Mouse (Mus musculus) kidney, adult 2 months (tissue): ENCODE results near the gene Gm1673. TPM values are rescaled to one million over a fixed set of nuclear protein-coding genes. Genes with fewer than 3 reads are reported as not detected.

ENCODE experiments used
- DNase-seq: peaks from one replicate; pipeline ENCODE4 v3.0.0; 2021
- H3K27ac ChIP-seq: fragments of 200-500 bp; 2 replicates; pipeline ENCODE4 v1.5.1; 2012; ENCODE audit warnings: low read depth, low read length, control low read depth, inconsistent platforms; ENCODE audit not compliant: insufficient read depth
- H3K27me3 ChIP-seq: fragments of 200-500 bp; replicated peaks from 2 replicates; pipeline ENCODE4 v1.6.1; 2012; ENCODE audit warnings: mild to moderate bottlenecking, moderate library complexity, low read length, inconsistent platforms; ENCODE audit not compliant: control insufficient read depth, insufficient read depth
- H3K36me3 ChIP-seq: fragments of 200-500 bp; 2 replicates; pipeline ENCODE4 v1.6.1; 2012; ENCODE audit warnings: mild to moderate bottlenecking, moderate library complexity, low read length, inconsistent platforms; ENCODE audit not compliant: control insufficient read depth, insufficient read depth
- H3K4me1 ChIP-seq: fragments of 200-500 bp; 2 replicates; pipeline ENCODE4 v1.6.1; 2011; ENCODE audit warnings: low read length; ENCODE audit not compliant: control insufficient read depth, insufficient read depth
- H3K4me3 ChIP-seq: fragments of 200-500 bp; 2 replicates; pipeline ENCODE4 v1.5.1; 2011; ENCODE audit warnings: mild to moderate bottlenecking, low read depth, low read length, control low read depth; ENCODE audit not compliant: insufficient read depth
- CTCF ChIP-seq: fragments of 200-500 bp; conservative IDR thresholded peaks from 2 replicates; pipeline ENCODE4 v1.5.1; 2011; ENCODE audit warnings: low read depth, mild to moderate bottlenecking, control low read depth, low read length, moderate library complexity, mixed read lengths; ENCODE audit not compliant: insufficient read depth, insufficient read length
- POLR2A ChIP-seq: fragments of 200-500 bp; IDR thresholded peaks from one replicate; pipeline ENCODE4 v1.6.1; 2011; ENCODE audit warnings: low read depth, low read length, control low read depth
- WGBS: fragments of 180-500 bp; shearing (Covaris S2); methylation state at CpG from one replicate; pipeline ENCODE4 v1.1.7; 2018; 5-methylcytosine and 5-hydroxymethylcytosine counted together
- polyA plus RNA-seq: library from polyadenylated mRNA; depleted of rRNA; stranded (reverse); fragments of >200 nt; gene quantifications from 2 replicates; pipeline ENCODE4 v1.2.3, GENCODE M21; 2012; rRNA removed

Gm1673 gene
- polyA plus RNA-seq, 1 experiment, result 3.3 TPM

GRCm38 (mm10) chr5:34007392-34007941 is 24.2 kb downstream of the Gm1673 start:
- Histone ChIP-seq H3K27me3 (no peaks in the 10 kb centered on the region), H3K4me3 (no peak overlapping the region), H3K27ac (no peak overlapping the region), H3K36me3 (no peaks in the 10 kb centered on the region), H3K4me1 (no peaks in the 10 kb centered on the region)
- no peak for DNase-seq
- 86% methylated on average over 4 of the region's 4 CpGs for whole genome bisulfite sequencing
- TF ChIP-seq POLR2A, result no peak
- no peak for TF ChIP-seq CTCF

- Histone ChIP-seq H3K4me3 (no peak overlapping the region), H3K4me1 (no peaks in the 10 kb centered on the region), H3K27me3 (no peaks in the 10 kb centered on the region), H3K27ac (no peak overlapping the region), H3K36me3 (no peaks in the 10 kb centered on the region)
- TF ChIP-seq CTCF, result no peak
- TF ChIP-seq POLR2A, result no peak
- 50% methylated on average over 1 of the region's 1 CpGs for WGBS
- no peak for DNase-seq
These were observed 31.4 kb downstream of the Gm1673 start for GRCm38 (mm10) chr5:34014652-34015051.

- DNase-seq, result no peak
- Histone ChIP-seq H3K4me3 (no peak overlapping the region), H3K36me3 (no peaks in the 10 kb centered on the region), H3K4me1 (no peaks in the 10 kb centered on the region), H3K27ac (no peak overlapping the region), H3K27me3 (no peaks in the 10 kb centered on the region)
- no peak for TF ChIP-seq POLR2A
- TF ChIP-seq CTCF, result no peak
- WGBS, result 84% methylated on average over 4 of the region's 4 CpGs
These were observed 35.7 kb downstream of the Gm1673 start for GRCm38 (mm10) chr5:34018968-34019367.

GRCm38 (mm10) chr5:34030101-34030500 is 46.9 kb downstream of the Gm1673 start:
- Histone ChIP-seq H3K36me3 (no peaks in the 10 kb centered on the region), H3K4me1 (no peaks in the 10 kb centered on the region), H3K27ac (no peak overlapping the region), H3K27me3 (no peaks in the 10 kb centered on the region), H3K4me3 (no peak overlapping the region)
- no peak for DNase-seq
- WGBS, result 71% methylated on average over 4 of the region's 4 CpGs
- no peak for TF ChIP-seq POLR2A
- no peak for TF ChIP-seq CTCF

DNA sequence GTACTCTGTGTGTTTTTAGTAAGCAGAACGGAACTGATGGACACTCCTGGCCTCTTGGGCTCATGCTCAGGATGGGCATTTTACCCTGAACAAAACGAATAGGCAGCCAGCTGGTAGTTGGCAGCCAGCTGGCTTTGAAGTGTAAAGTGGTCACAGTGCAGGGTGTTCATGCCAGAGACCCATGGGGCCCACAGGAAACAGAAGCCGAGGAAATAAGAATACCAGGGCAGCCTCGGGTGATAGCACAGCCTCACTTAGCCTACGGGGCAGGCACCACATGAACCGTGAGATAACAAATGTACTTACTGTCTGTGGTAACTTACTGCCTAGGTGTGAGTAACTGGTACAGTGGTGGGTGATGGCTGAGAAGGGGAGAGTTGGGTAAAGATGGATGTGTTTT is 47.8 kb downstream of the Gm1673 start:
- Histone ChIP-seq H3K36me3 (no peaks in the 10 kb centered on the region), H3K4me3 (no peak overlapping the region), H3K4me1 (no peaks in the 10 kb centered on the region), H3K27me3 (no peaks in the 10 kb centered on the region), H3K27ac (no peak overlapping the region)
- 48% methylated on average over 6 of the region's 6 CpGs for WGBS
- no peak for DNase-seq
- TF ChIP-seq POLR2A (no peak), CTCF (no peak)

GRCm38 (mm10) chr5:34032520-34032919 is 49.3 kb downstream of the Gm1673 start:
- Histone ChIP-seq H3K4me1 (no peaks in the 10 kb centered on the region), H3K27me3 (no peaks in the 10 kb centered on the region), H3K36me3 (no peaks in the 10 kb centered on the region), H3K4me3 (no peak overlapping the region), H3K27ac (no peak overlapping the region)
- no peak for TF ChIP-seq POLR2A
- TF ChIP-seq CTCF, result no peak
- no peak for DNase-seq
- WGBS, result 57% methylated on average over 3 of the region's 3 CpGs

Other genes starting within 250 kb of the Gm1673 start
- gene Letm1, start 200.6 kb upstream of the Gm1673 start, polyA plus RNA-seq, result 85.1 and 91.6 TPM in 2 replicates
- 6.3 and 6.8 TPM in 2 replicates for gene Nsd2, start 162.7 kb upstream of the Gm1673 start, polyA plus RNA-seq
- gene Nelfa, start 47.0 kb upstream of the Gm1673 start, polyA plus RNA-seq, result 23.0 and 24.6 TPM in 2 replicates
- gene Nat8l, start 12.6 kb downstream of the Gm1673 start, polyA plus RNA-seq, result 5.8 and 6.5 TPM in 2 replicates
- gene Poln, start 186.0 kb downstream of the Gm1673 start, polyA plus RNA-seq, result 1.3 and 1.8 TPM in 2 replicates
- gene Haus3, start 186.1 kb downstream of the Gm1673 start, polyA plus RNA-seq, result 0.34 and 0.64 TPM in 2 replicates
- gene Mxd4, start 204.3 kb downstream of the Gm1673 start, polyA plus RNA-seq, result 143 and 164 TPM in 2 replicates